Mouse (Mus musculus) lung, adult 2 months (tissue): ENCODE measurements around the gene 3110082I17Rik. TPM values are rescaled to one million over a fixed set of nuclear protein-coding genes. Genes with fewer than 3 reads are reported as not detected.

Experiments used
- DNase-seq: peaks from one replicate; pipeline ENCODE4 v3.0.0; 2022
- H3K4me1 ChIP-seq: fragments of 200-500 bp; 2 replicates; pipeline ENCODE4 v1.6.1; 2011; ENCODE audit warnings: low read length; ENCODE audit not compliant: control insufficient read depth, insufficient read depth
- H3K4me3 ChIP-seq: fragments of 200-500 bp; replicated peaks from 2 replicates; pipeline ENCODE3; 2011; ENCODE audit warnings: low read depth, mild to moderate bottlenecking, control low read depth, low read length; ENCODE audit errors: extremely low read depth
- CTCF ChIP-seq: fragments of 200-500 bp; IDR thresholded peaks from 2 replicates; pipeline ENCODE4 v1.5.1; 2011; ENCODE audit warnings: mild to moderate bottlenecking, low read length, control low read depth; ENCODE audit not compliant: insufficient read depth
- POLR2A ChIP-seq: fragments of 200-500 bp; IDR thresholded peaks from 2 replicates; pipeline ENCODE4 v1.6.1; 2011; ENCODE audit warnings: low read depth, mild to moderate bottlenecking, control low read depth, low read length, borderline replicate concordance; ENCODE audit errors: extremely low read depth
- WGBS: fragments of 180-500 bp; shearing (Covaris S2); methylation state at CpG from one replicate; pipeline ENCODE4 v1.1.7; 2018; 5-methylcytosine and 5-hydroxymethylcytosine counted together
- polyA plus RNA-seq: library from polyadenylated mRNA; depleted of rRNA; stranded (reverse); fragments of >200 nt; gene quantifications from 2 replicates; pipeline ENCODE4 v1.2.3, GENCODE M21; 2012

3110082I17Rik gene
- polyA plus RNA-seq, 1 experiment = 14.0 TPM

- peaks cover 12% of the 10 kb centered on the region for H3K4me1 ChIP-seq
- TF ChIP-seq POLR2A (no peak), CTCF (no peak)
- no peak overlapping the region for H3K4me3 ChIP-seq
- DNase-seq = no peak
- WGBS = 75% methylated on average over 4 of the region's 4 CpGs
Measured at GRCm38 (mm10) chr5:139413545-139413944, 46.8 kb downstream of the 3110082I17Rik start.

DNA sequence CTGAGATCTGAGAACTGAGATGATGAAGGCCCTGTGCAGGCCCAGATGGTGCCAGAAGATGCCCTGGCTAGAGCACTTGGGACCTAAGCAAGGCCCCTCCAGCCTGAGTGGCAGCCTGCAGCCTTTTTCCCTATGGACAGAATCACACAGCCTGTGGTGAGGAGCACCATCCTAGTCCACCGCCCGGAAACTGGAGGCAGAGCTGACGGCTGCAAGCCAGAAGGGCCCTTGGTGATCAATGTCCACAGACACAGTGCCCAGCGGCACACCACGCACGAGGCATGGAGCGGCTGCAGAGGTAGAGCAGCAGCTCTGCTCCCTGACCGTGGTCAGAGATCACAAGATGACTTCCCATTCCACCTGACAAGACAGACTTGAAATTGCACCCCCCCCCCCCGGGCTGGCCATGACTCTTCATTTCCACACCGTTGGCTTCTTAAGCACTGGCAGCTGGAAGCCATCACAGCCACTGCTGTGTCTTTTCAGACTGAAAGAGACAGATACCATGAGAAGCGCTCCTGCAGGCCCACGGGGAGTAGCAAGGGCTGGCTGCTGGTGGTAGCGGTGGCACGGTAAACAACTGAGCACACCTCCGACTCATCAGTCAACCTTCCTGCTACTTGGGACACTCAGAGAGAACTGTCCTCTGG lies 48.5 kb downstream of the 3110082I17Rik start:
- WGBS = 81% methylated on average over 15 of the region's 15 CpGs
- peaks cover 15% of the 10 kb centered on the region for H3K4me1 ChIP-seq
- H3K4me3 ChIP-seq = no peak overlapping the region
- DNase-seq = no peak
- no peak for TF ChIP-seq CTCF
- no peak for TF ChIP-seq POLR2A

DNA sequence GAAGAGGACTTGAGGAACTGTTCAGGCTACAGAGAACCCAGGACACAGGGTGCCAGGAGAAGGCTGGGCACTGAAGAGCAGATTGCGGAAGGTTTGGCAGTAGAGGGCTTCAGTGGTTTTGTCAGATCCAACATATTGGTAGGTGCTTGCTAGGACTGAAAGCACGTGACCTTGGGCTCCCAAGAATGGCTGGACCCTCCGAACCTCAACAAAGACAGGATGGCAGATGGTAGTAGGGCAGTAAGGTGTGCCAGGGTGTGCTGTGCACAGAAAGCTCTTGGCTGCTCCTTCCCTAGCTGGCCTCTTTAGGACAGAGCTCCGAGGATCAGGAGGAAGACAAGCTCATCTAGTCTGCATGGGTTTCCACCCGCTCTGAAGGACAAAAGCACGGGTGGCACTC lies 49.2 kb downstream of the 3110082I17Rik start:
- peaks cover 15% of the 10 kb centered on the region for H3K4me1 ChIP-seq
- WGBS = 88% methylated on average over 6 of the region's 6 CpGs

GRCm38 (mm10) chr5:139410056-139410455 lies 50.3 kb downstream of the 3110082I17Rik start:
- Histone ChIP-seq H3K4me3 (no peak overlapping the region), H3K4me1 (peaks cover 17% of the 10 kb centered on the region)
- WGBS = 87% methylated on average over 4 of the region's 4 CpGs
- DNase-seq = no peak
- TF ChIP-seq POLR2A (no peak), CTCF (no peak)

More for the DNA sequence above, 49.2 kb downstream of the 3110082I17Rik start:
- TF ChIP-seq CTCF = no peak
- TF ChIP-seq POLR2A = no peak
- H3K4me3 ChIP-seq = no peak overlapping the region
- no peak for DNase-seq

DNA sequence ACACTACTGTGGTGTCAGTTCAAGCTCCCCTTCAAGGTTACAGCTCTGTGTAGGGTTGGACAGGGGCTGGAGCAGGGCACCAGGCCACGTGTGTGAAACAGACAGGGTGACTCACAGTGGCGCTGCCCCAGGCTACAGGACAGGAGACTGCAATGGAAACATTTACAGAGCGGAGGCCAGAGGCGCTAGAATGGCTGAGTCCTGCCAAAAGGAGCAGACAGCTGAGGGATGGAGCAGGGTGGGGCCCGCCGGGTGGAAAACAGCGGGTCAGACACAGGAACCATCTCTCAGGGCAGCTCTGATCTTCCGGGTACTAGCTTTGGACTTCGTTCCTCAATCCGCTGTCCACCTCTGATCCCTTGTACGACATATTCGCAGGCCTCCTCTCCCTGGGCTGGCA lies 50.9 kb downstream of the 3110082I17Rik start:
- 31% methylated on average over 12 of the region's 12 CpGs for WGBS
- no peak overlapping the region for H3K4me3 ChIP-seq
- DNase-seq = no peak

DNA sequence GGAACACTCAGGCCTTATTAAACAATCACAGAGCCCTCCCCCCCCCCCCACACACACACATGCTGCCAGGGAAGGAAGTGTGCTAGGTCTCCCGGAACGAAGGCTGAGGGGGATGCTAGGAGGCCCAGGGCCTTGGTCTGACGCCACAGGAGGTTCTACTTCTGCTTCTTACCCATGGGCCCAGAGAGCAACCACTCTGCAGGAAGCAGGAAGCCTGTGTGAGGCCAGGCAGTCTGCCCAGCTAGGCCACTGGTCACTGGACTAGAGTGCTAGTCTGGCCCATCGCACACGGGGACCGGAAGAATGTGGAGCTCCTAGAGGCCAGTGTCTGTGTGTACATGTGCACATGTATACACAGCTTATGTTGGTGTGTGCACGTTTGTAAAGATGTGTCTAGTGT lies 51.8 kb downstream of the 3110082I17Rik start:
- no peak for TF ChIP-seq POLR2A
- TF ChIP-seq CTCF = no peak
- H3K4me1 ChIP-seq = peaks cover 17% of the 10 kb centered on the region
- DNase-seq = no peak
- WGBS = 48% methylated on average over 7 of the region's 7 CpGs
- no peak overlapping the region for H3K4me3 ChIP-seq

More for the DNA sequence above, 50.9 kb downstream of the 3110082I17Rik start:
- TF ChIP-seq POLR2A (no peak), CTCF (no peak)
- peaks cover 17% of the 10 kb centered on the region for H3K4me1 ChIP-seq

- Histone ChIP-seq H3K4me3 (no peak overlapping the region), H3K4me1 (peaks cover 17% of the 10 kb centered on the region)
- no peak for DNase-seq
- WGBS = 68% methylated on average over 14 of the region's 14 CpGs
- TF ChIP-seq CTCF (no peak), POLR2A (no peak)
Measured at GRCm38 (mm10) chr5:139407121-139407885, 53.0 kb downstream of the 3110082I17Rik start.

- no peak for DNase-seq
- peaks cover 17% of the 10 kb centered on the region for H3K4me1 ChIP-seq
- TF ChIP-seq CTCF (no peak), POLR2A (no peak)
- WGBS = 50% methylated on average over 3 of the region's 3 CpGs
- peak overlapping the region; percentile 31 for H3K4me3 ChIP-seq
Measured at GRCm38 (mm10) chr5:139405953-139406352, 54.4 kb downstream of the 3110082I17Rik start.

DNA sequence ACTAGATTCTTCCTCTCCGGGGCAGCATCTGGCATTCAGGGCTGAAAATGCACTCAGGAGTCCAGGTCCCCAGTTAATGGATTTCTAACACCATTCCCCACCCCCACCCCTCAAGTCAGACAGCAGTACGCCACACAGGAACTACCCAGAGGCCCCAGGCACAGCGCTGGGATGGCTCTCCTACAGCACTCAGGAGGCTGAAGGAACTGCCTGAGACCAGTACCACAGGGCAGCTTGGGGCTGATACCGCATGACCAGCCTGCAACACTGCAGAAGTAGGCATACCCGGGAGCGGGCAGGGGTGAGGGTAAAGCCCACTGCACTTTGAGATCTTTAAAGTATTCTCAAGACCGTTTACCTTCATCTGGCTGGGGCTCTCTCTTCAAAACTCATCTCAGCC lies 54.8 kb downstream of the 3110082I17Rik start:
- TF ChIP-seq POLR2A (no peak), CTCF (no peak)
- whole genome bisulfite sequencing = 67% methylated on average over 7 of the region's 7 CpGs
- Histone ChIP-seq H3K4me1 (peaks cover 17% of the 10 kb centered on the region), H3K4me3 (peak overlapping the region; percentile 31)
- DNase-seq = no peak
